Mouse (Mus musculus): ENCODE data around the gene Ly6c1.
"Not testable (repeated sequence)": the region's sequence is repeated elsewhere in the genome, so short reads cannot be mapped to it uniquely, and the experiment has no call there.

The Ly6c1 gene

GRCm38 (mm10) chr15:75048642-75049261, at the start of gene Ly6c1:
Gene Ly6c1, minus strand, starts transcription at chr15:75048830.
- DNase-seq (ENCODE audit: extremely low read depth, low read depth, low spot score), result not testable (repeated sequence)

GRCm38 (mm10) chr15:75088041-75088440, 39.4 kb upstream of the Ly6c1 start:
- DNase-seq (ENCODE audit: extremely low read depth, low read depth, low spot score), result not testable (repeated sequence)

- no peak for DNase-seq (ENCODE audit: extremely low read depth, low read depth, low spot score)
Measured at GRCm38 (mm10) chr15:75069965-75070364, 21.3 kb upstream of the Ly6c1 start.

GRCm38 (mm10) chr15:75062030-75062574, 13.5 kb upstream of the Ly6c1 start:
- not testable (repeated sequence) for DNase-seq (ENCODE audit: extremely low read depth, low read depth, low spot score)

GRCm38 (mm10) chr15:75060505-75060904, 11.9 kb upstream of the Ly6c1 start:
- DNase-seq (ENCODE audit: extremely low read depth, low read depth, low spot score), result no peak

GRCm38 (mm10) chr15:75055985-75056384, 7.4 kb upstream of the Ly6c1 start:
- no peak for DNase-seq (ENCODE audit: extremely low read depth, low read depth, low spot score)

GRCm38 (mm10) chr15:75055425-75055824, 6.8 kb upstream of the Ly6c1 start:
- not testable (repeated sequence) for DNase-seq (ENCODE audit: extremely low read depth, low read depth, low spot score)

GRCm38 (mm10) chr15:75052414-75052813, 3.8 kb upstream of the Ly6c1 start:
- DNase-seq (ENCODE audit: extremely low read depth, low read depth, low spot score), result not testable (repeated sequence)

GRCm38 (mm10) chr15:75051141-75051540, 2.5 kb upstream of the Ly6c1 start:
- not testable (repeated sequence) for DNase-seq (ENCODE audit: extremely low read depth, low read depth, low spot score)

- not testable (repeated sequence) for DNase-seq (ENCODE audit: extremely low read depth, low read depth, low spot score)
Measured at GRCm38 (mm10) chr15:75050593-75050992, 2.0 kb upstream of the Ly6c1 start.

GRCm38 (mm10) chr15:75049811-75050210, 1.2 kb upstream of the Ly6c1 start:
- DNase-seq (ENCODE audit: extremely low read depth, low read depth, low spot score), result not testable (repeated sequence)

GRCm38 (mm10) chr15:75047970-75048320, 685 bp downstream of the Ly6c1 start:
- not testable (repeated sequence) for DNase-seq (ENCODE audit: extremely low read depth, low read depth, low spot score)

- DNase-seq (ENCODE audit: extremely low read depth, low read depth, low spot score), result not testable (repeated sequence)
Measured at GRCm38 (mm10) chr15:75047313-75047969, 1.2 kb downstream of the Ly6c1 start.

GRCm38 (mm10) chr15:75045501-75045900, 3.1 kb downstream of the Ly6c1 start:
- not testable (repeated sequence) for DNase-seq (ENCODE audit: extremely low read depth, low read depth, low spot score)

GRCm38 (mm10) chr15:75021020-75021759, 27.4 kb downstream of the Ly6c1 start:
- not testable (repeated sequence) for DNase-seq (ENCODE audit: extremely low read depth, low read depth, low spot score)

- DNase-seq (ENCODE audit: extremely low read depth, low read depth, low spot score), result not testable (repeated sequence)
Measured at GRCm38 (mm10) chr15:75019446-75019845, 29.2 kb downstream of the Ly6c1 start.
